Mouse (Mus musculus): Measurements from ENCODE around the gene Sipa1l3. TPM values are rescaled to one million over a fixed set of nuclear protein-coding genes. Genes with fewer than 3 reads are reported as not detected.

Sipa1l3 gene
- polyA plus RNA-seq, 2 experiments from 2014 or later, result 2.4 to 5.0 TPM

DNA sequence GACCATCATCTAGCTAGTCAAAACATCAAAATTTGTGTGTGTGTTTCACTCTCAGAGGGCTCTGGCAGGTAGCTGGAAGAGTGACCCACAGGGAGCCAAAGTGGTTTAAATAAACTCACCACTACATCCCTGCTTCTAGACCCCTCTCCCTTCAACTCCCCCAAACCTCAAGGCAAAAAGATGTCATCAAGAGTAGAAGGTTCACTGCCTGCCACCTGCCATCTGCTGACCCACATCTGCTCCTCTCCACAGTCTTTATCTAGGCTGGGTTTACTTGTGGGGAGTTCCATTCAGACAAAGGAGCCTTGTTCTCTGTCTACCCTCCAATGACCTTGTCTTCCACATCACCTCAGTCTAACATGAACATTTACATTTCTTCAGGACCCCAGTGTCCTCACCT, 239.2 kb downstream of the Sipa1l3 start:
- ATAC-seq, result no peak

DNA sequence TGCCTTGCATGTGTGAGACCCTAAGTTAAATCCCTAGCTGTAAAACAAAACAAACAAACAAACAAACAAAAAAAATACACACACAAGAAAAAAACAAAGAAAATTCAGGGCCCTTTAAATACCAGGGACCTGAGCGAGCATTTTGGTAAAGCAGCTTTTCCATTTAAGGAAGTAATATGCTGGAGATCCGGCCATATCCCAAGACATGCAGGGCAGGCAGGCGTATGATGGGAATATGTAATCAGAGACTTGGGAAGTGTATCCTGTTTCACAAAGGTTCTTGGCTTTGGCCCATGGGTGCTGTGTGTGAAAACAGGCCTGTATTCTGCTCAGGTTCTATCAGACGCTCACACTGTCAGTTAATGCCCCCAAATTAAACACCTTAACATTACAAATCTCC, 240.9 kb downstream of the Sipa1l3 start:
- no peak for ATAC-seq

DNA sequence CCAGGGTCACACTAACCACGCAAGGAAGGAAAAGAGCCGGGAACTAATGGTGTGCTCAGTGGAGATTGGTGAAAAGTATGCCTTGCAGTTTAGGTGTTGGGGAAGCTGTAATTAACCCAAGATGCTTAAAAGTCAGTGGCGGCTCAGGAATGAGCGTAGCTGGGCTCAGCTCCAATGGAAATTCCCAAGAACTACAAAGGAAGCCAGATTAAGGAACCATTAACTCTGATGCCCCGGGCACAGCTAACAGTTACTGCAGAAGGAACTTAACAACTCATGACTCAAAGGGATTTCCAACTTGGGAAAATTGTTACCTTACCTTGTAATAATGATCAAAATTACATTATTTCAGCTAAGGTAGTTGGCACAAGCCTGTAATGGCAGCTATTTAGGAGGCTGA, 241.7 kb downstream of the Sipa1l3 start:
- no peak for ATAC-seq

DNA sequence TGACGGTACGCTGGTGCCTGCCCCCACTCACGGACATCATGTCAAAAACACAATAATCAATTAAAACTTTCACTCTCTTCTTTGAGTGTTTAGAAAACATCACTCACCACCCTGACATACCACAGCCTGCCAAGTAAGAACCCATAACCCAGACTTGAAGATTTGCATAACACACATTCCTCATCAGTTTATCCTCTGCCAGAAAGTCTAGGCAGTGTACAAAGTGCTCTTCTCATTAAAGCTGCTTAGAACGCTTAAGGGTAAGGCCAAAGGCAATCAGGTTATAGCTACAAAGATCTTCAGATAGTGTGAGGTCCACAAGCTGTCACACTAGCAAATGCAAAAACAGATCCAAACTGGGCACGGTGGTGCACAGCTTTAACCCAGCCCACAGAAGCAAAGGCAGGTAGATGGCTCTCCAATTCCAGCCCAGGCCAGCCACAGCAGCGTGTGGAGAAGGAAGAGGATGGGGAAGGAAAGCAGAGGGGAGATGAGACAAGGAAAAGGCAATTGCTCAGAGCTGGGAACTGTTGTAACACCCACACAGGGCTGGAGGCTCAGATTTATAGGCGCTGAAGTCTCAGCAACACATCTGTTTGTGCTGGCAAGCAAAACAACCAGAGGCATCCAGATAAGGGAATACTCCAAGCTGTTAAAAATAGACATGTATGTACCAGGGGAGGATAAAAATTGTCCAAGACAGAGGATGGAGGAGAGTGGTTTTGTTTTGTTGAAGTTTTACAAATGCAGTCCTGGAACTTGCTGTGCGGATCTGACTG, 246.6 kb downstream of the Sipa1l3 start:
- ATAC-seq, result no peak

DNA sequence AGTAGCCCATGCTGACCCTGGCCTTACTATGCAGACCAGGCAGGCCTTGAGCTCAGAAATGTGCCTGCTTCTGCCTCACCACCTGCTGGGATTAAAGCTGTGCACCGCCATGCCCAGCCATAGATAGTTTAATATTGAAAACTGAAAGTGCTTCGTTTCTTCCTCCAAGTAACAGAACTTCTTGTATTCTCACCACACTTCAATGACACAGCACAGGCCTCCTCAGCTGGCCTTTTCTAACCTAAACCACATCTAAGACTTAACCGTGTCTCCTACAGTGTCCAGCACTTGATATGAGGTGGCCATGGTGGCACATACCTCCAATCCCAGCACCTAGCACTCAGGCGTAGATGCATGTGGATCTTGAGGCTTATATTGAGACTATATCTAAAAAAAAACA, 248.0 kb downstream of the Sipa1l3 start:
- no peak for ATAC-seq

Other genes with a start within 250 kb of the Sipa1l3 start
- 10 to 100 TPM; 66.6 to 70.2 TPM for gene Spint2, start 236.7 kb downstream of the Sipa1l3 start, polyA plus RNA-seq (2017; shearing (Covaris generic))
- gene Ppp1r14a, start 229.3 kb downstream of the Sipa1l3 start, polyA plus RNA-seq (2017; shearing (Covaris generic)), result not detected
- not detected for gene Dpf1, start 214.7 kb downstream of the Sipa1l3 start, polyA plus RNA-seq (2017; shearing (Covaris generic))
- not detected for gene Catsperg2, start 208.4 kb upstream of the Sipa1l3 start, polyA plus RNA-seq (2017; shearing (Covaris generic))
- gene Zfp84, start 249.9 kb upstream of the Sipa1l3 start, polyA plus RNA-seq (2017; shearing (Covaris generic)), result 10 to 100 TPM; 10.1 to 16.9 TPM